Mouse (Mus musculus): Measurements from ENCODE around the gene Fan1. TPM values are rescaled to one million over a fixed set of nuclear protein-coding genes. Genes with fewer than 3 reads are reported as not detected.

Gene Fan1
- total RNA-seq, 2 experiments from 2014 or later = 10.7 to 10.9 TPM

DNA sequence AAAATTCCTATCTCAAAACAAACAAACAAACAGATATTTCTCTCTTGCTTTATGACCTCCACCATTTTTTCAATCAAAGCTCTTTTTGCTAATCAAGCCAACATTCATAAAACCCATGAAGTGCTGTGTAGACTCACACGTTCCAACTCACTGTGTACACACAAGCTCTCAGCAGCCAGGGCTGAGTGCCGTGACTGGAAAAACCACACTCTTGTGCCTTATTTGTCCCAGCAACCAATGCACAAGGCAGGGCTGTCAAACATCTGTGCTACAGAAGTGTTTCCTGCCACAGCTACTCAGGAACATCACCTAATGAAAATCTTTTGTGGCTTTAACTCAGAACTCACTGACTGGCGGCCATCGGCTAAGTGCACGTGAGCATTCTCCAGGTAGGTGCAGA is 8.0 kb downstream of the Fan1 start:
- no peak for DNase-seq (ENCODE audit: extremely low spot score in 1 of 2, low spot score in 2 of 2)
- no peak for TF ChIP-seq CTCF (IDR thresholded peaks at IDR 0.05)
- Histone ChIP-seq H3K4me3 (no peak overlapping the region), H3K27ac (no peak overlapping the region)
- intact Hi-C loops (cut with DNase I) = no loop called here

GRCm38 (mm10) chr7:64360586-64360945 is 13.3 kb downstream of the Fan1 start:
- TF ChIP-seq CTCF (IDR thresholded peaks at IDR 0.05) = no peak
- H3K4me3 ChIP-seq = no peak overlapping the region
- peak overlapping the region; percentile 81 for H3K27ac ChIP-seq
- intact Hi-C loops (cut with DNase I) = no loop called here
- peak in 1 of 2 experiments; percentile 39 for DNase-seq (ENCODE audit: extremely low spot score in 1 of 2, low spot score in 2 of 2)

DNA sequence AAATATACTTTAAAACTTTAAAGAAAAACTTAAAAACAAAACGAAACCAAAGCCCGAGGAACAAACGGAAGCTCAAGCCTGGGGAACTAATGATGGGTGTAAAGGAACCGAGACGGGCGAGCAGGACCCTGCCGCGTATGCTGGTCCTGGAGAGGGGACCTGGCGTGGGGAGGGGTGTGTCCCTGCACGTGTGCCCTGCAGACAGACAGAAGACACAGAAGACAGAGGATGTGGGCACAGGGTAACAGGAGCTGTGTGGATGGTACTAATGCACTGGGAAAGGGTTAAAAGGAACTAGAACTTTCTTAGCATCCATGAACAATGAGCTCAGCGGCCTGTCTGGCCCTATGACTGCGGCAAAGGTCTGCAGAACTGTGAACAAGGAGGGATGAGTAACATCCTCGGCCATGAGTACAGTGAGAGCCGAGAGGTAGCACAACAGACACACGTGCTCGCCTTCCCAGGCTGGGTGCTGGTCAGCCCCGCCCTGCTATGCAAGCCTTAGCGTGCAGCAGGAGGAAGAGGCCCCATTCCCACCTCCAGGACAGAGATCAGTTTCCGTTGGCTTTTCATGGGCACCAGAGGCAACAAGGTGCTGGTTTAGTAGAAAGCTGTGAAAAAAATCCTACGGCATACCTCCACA is 13.8 kb downstream of the Fan1 start:
- intact Hi-C loops (cut with DNase I) = no loop called here
- Histone ChIP-seq H3K4me3 (no peak overlapping the region), H3K27ac (peak overlapping the region; percentile 81)
- DNase-seq (ENCODE audit: extremely low spot score in 1 of 2, low spot score in 2 of 2) = no peak
- TF ChIP-seq CTCF (IDR thresholded peaks at IDR 0.05) = no peak

GRCm38 (mm10) chr7:64358666-64359065 is 15.2 kb downstream of the Fan1 start:
- H3K27ac ChIP-seq = no peak overlapping the region
- TF ChIP-seq CTCF (IDR thresholded peaks at IDR 0.05) = no peak
- DNase-seq (ENCODE audit: extremely low spot score in 1 of 2, low spot score in 2 of 2) = no peak
- no peak overlapping the region for H3K4me3 ChIP-seq
- intact Hi-C loops (cut with DNase I) = no loop called here

DNA sequence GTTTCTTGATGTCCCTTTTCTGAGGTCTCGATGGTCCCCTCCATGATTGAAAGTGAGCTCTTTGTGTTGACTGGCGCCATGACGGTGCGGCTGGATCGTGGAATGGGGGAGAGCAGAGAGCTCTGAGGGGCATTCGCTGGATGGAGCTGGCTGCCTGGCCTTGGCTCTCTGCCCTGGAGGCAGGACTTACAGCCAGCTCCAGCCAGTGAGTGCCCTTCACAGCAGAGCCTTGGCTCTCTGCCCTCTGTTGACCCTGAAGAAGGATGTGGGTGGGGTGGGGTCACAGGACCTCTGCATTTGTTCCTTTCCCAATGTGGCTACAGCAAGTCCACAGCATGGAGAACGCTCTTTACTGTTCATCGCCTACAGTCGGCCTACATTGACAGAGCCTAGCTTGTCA is 16.5 kb downstream of the Fan1 start:
- H3K27ac ChIP-seq = peak overlapping the region; percentile 64
- TF ChIP-seq CTCF (IDR thresholded peaks at IDR 0.05) = no peak
- DNase-seq (ENCODE audit: extremely low spot score in 1 of 2, low spot score in 2 of 2) = peak; percentile 49 to 68
- intact Hi-C loops (cut with DNase I) = no loop called here
- no peak overlapping the region for H3K4me3 ChIP-seq

DNA sequence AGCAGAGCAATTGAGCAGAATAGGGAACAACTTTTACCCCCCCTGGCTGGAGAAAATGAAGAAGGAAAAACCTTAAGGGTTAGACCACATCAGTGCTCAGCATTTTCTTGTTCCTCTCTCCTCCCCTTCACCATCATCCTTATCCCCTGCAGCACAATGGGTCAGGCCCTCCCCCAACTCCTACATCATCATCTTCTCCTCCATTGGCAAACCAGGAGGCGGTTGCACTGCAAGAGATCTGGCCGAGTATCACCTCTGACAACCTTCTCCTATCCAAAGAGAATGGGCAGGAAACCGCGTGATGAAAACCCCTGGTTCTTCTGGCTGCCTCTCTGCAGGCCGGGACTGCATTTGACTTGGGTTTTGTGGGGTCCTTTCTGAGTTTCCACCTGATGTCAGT is 17.2 kb downstream of the Fan1 start:
- DNase-seq (ENCODE audit: extremely low spot score in 1 of 2, low spot score in 2 of 2) = no peak
- H3K27ac ChIP-seq = peak overlapping the region; percentile 63; the same call in 1 of the 2 replicates
- intact Hi-C loops (cut with DNase I) = no loop called here
- no peak overlapping the region for H3K4me3 ChIP-seq
- TF ChIP-seq CTCF (IDR thresholded peaks at IDR 0.05) = no peak

DNA sequence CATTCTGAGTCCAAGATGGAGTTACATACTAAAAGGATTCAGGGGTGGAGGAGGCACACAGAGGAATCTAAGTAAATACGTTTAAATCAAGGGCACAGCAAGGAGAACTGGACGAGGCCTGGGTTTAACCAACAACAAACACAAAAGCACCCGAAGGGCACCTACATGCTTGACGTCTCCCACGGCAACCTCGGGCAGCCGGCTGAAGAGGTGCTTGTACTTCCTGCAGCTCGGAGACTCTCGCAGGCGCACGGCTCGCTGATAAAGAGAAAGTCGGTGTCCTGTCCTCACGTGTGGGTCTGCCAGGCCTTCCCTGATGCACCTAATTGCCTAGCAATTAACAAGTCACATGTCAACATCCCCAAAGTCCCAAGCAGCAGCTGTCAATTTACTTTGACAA is 19.7 kb downstream of the Fan1 start:
- DNase-seq (ENCODE audit: extremely low spot score in 1 of 2, low spot score in 2 of 2) = no peak
- intact Hi-C loops (cut with DNase I) = no loop called here
- no peak for TF ChIP-seq CTCF (IDR thresholded peaks at IDR 0.05)
- no peak overlapping the region for H3K27ac ChIP-seq
- no peak overlapping the region for H3K4me3 ChIP-seq

- no peak for TF ChIP-seq CTCF (IDR thresholded peaks at IDR 0.05)
- DNase-seq (ENCODE audit: extremely low spot score in 1 of 2, low spot score in 2 of 2) = peak; percentile 57 to 63
- peak overlapping the region; percentile 83 for H3K27ac ChIP-seq
- intact Hi-C loops (cut with DNase I) = loop anchor here (2.0 kb wide), 1 partner anchor 392 kb away; no protein-coding TSS in a partner anchor
- no peak overlapping the region for H3K4me3 ChIP-seq
Measured at GRCm38 (mm10) chr7:64351087-64351486, 22.8 kb downstream of the Fan1 start.

DNA sequence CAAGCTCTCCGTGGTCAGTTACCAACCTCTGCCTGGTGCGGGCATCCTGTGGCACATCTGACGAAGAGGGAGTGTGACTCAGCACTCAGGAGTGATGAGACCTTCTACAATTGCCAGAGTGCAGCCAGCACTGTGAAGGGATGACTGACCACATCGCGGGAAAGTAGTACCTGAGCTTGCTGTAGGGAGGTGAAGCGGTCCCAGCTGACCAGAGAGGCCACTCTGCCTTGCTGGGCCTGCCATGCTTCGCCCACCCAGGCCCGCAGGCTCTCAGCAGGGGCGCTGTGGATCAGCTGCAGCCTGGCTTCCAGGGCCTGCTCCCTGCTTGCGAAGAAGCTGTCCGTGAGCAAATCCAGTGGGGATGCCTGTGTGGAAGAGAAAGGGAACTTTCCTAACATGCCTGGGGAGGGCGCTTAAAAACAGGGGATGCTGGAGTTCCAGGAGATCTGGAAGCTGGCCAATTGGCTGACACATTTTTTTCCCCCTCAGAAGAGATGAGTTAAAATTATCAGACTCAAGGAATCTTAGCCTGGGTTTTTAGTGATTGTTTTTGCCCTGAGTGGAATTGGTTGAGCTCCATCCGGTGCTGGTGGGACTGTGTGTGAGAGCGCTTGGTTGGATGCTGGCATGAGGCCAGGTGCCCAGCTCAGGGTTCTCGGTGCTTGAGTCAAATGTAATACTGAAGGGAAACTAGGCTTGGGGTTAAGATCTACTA is 24.6 kb downstream of the Fan1 start:
- peak; percentile 27 for TF ChIP-seq CTCF (IDR thresholded peaks at IDR 0.05)
- intact Hi-C loops (cut with DNase I) = no loop called here
- H3K27ac ChIP-seq = peak overlapping the region; percentile 59; the same call in 1 of the 2 replicates
- peak; percentile 43 to 49 for DNase-seq (ENCODE audit: extremely low spot score in 1 of 2, low spot score in 2 of 2)
- no peak overlapping the region for H3K4me3 ChIP-seq

DNA sequence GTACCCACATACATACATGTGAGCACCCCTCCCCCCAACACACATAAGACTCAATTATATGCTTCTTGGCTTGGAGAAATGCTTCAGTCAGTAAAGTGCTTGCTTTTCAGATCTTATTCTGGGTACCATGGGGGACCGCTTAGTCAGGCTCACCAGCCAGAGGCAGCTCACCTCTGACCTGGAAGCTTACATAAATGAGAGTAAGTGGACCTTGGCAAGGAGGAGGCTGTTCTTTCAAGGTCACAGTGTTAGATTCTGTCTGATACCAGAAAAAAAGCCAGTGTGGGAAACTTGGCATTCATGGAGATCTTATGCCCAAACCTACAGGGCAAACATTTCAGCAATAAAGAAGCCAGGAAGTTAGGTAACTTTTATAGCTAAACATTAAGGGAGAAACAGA is 26.1 kb downstream of the Fan1 start:
- intact Hi-C loops (cut with DNase I) = no loop called here
- no peak overlapping the region for H3K27ac ChIP-seq
- TF ChIP-seq CTCF (IDR thresholded peaks at IDR 0.05) = no peak
- DNase-seq (ENCODE audit: extremely low spot score in 1 of 2, low spot score in 2 of 2) = no peak
- H3K4me3 ChIP-seq = no peak overlapping the region

- Histone ChIP-seq H3K27ac (no peak overlapping the region), H3K4me3 (no peak overlapping the region)
- TF ChIP-seq CTCF (IDR thresholded peaks at IDR 0.05) = no peak
- intact Hi-C loops (cut with DNase I) = no loop called here
- no peak for DNase-seq (ENCODE audit: extremely low spot score in 1 of 2, low spot score in 2 of 2)
Measured at GRCm38 (mm10) chr7:64332686-64333085, 41.2 kb downstream of the Fan1 start.

DNA sequence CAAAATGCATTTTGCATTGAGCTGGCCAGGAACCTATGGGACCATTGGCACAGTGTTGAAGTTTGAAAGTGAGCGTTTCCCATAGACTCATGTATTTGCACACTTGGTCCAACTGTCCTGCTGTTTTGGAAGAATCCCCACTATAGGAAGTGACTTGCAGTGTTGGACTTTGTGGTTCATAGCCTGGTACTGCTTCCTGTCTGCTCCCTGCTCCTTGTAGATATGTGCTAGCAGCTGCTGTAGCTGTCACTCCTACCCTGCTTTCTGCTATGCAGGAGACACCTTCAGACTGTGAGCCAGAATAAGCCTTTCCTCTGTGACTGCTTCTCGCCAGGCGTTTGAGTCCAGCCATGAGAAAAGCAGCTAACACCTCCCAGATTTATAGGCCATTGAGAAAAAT is 42.6 kb downstream of the Fan1 start:
- no peak for TF ChIP-seq CTCF (IDR thresholded peaks at IDR 0.05)
- DNase-seq (ENCODE audit: extremely low spot score in 1 of 2, low spot score in 2 of 2) = no peak
- H3K27ac ChIP-seq = no peak overlapping the region
- no peak overlapping the region for H3K4me3 ChIP-seq
- intact Hi-C loops (cut with DNase I) = no loop called here

GRCm38 (mm10) chr7:64327486-64327885 is 46.4 kb downstream of the Fan1 start:
- intact Hi-C loops (cut with DNase I) = loop anchor here (1.0 to 5.0 kb wide), 4 partner anchors 100 to 575 kb away; partner anchors contain the start of gene Klf13
- H3K4me3 ChIP-seq = no peak overlapping the region
- no peak for DNase-seq (ENCODE audit: extremely low spot score in 1 of 2, low spot score in 2 of 2)
- TF ChIP-seq CTCF (IDR thresholded peaks at IDR 0.05) = no peak
- no peak overlapping the region for H3K27ac ChIP-seq

Data from left cerebral cortex, adult 2 months (tissue).